Mouse (Mus musculus) stomach, postnatal 0 days (tissue): ENCODE results near the gene Ptcra.

Experiments
- CTCF ChIP-seq: IDR thresholded peaks from 2 replicates; pipeline ENCODE4 v1.5.1; 2016; ENCODE audit warnings: antibody characterized with exemption, low read depth, mild to moderate bottlenecking, moderate library complexity
- EP300 ChIP-seq: optimal IDR thresholded peaks from 2 replicates; pipeline ENCODE3; 2016; ENCODE audit warnings: antibody characterized with exemption

DNA sequence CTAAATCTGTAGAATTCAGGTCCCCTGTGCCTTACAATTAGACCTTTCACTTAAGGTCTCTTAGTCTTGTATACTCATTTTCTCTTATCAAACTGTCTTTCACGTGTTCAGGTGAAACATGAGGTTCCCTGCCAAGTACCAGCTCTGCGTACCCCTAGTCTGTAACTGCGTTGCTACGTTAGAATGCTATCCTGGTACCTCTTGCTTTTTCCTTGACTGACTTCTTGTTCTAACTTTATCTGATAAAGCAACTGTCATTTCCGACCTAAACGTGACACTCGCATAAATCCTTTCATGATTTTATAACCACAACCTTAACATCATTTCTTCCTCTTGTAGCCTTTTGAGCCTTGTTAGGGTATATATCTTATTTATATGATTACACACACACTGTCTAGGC, 51.1 kb downstream of the Ptcra start:
- TF ChIP-seq CTCF: no peak
- TF ChIP-seq EP300: no peak
